Comparison of ENCODE assay signal across 14 mouse cellular contexts in genomic region chr17:78772317-78772716, GRCm38 (mm10).
"Had no signal": no experiment of that assay in that cellular context is flagged by ENCODE, and none has a peak within 500 bp of the region (broad histone marks: within the 10 kb centered on the region; RNA-seq: fewer than 3 reads in every experiment).

No protein-coding gene starts in this region.

- ATAC-seq: midbrain, embryonic 13.5 days; midbrain, embryonic 15.5 days had no signal

- H3K4me1 ChIP-seq: midbrain, embryonic 13.5 days; midbrain, embryonic 15.5 days; neural tube, embryonic 12.5 days; stomach, embryonic 15.5 days had no signal

- DNase-seq: lung, adult 18-20 months; lung, embryonic 14.5 days; lung, postnatal 10 days; lung, postnatal 4 days; right cerebral cortex, postnatal 14 days; thymus, adult 2 months; thymus, postnatal 25 days; thymus, postnatal 4 days had no signal

- H3K27me3 ChIP-seq: midbrain, embryonic 13.5 days; midbrain, embryonic 15.5 days; neural tube, embryonic 12.5 days; stomach, embryonic 15.5 days had no signal

- H3K4me2 ChIP-seq: lung, embryonic 14.5 days; midbrain, embryonic 11.5 days; midbrain, embryonic 13.5 days; midbrain, embryonic 15.5 days; neural tube, embryonic 12.5 days; stomach, embryonic 15.5 days had no signal

- H3K9me3 ChIP-seq: midbrain, embryonic 13.5 days; midbrain, embryonic 15.5 days; neural tube, embryonic 12.5 days; stomach, embryonic 15.5 days had no signal

- H3K9ac ChIP-seq: lung, embryonic 14.5 days; midbrain, embryonic 13.5 days; midbrain, embryonic 15.5 days; neural tube, embryonic 12.5 days; stomach, embryonic 15.5 days had no signal

- H3K27ac ChIP-seq: midbrain, embryonic 13.5 days; midbrain, embryonic 15.5 days; neural tube, embryonic 12.5 days; stomach, embryonic 15.5 days; stomach, postnatal 0 days had no signal

- H3K4me3 ChIP-seq: midbrain, embryonic 13.5 days; midbrain, embryonic 15.5 days; neural tube, embryonic 12.5 days; stomach, embryonic 15.5 days had no signal
